Mouse (Mus musculus) cerebellum, adult 2 months (tissue): ENCODE results near the gene Polr2f.

Experiments
- CTCF ChIP-seq: fragments of 200-500 bp; IDR thresholded peaks from 2 replicates; pipeline ENCODE4 v1.5.1; 2011; ENCODE audit warnings: low read depth, mild to moderate bottlenecking, control low read depth, low read length, moderate library complexity, borderline replicate concordance; ENCODE audit not compliant: insufficient read depth
- POLR2A ChIP-seq: fragments of 200-500 bp; IDR thresholded peaks from 2 replicates; pipeline ENCODE4 v1.6.1; 2011; ENCODE audit warnings: low read length, control low read depth, borderline replicate concordance; ENCODE audit not compliant: insufficient read depth

DNA sequence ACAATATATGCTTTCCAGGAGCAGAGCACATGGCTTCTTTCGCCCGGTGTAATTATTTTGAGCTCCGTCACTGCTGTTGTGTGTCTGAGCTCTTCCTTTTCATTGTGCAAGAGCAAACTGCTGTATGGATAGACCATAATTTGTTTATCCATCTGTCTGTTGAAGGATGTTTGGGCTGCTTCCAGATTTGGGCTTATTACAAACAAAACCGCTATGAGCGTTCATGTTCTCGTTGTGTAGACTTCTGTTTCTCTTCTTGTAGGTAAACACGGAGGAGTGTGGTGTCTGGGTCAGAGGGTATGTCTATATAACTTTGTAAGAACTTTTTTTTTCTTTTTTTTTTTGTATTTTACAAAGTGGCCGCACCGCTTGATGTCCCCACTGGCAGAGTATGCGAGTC lies 44.4 kb downstream of the Polr2f start:
- TF ChIP-seq POLR2A (no peak), CTCF (no peak)
